Comparison of ENCODE assay signal across 12 mouse cellular contexts in genomic region chr11:6371376-6372155, GRCm38 (mm10).
"Had no signal": no experiment of that assay in that cellular context is flagged by ENCODE, and none has a peak within 500 bp of the region (broad histone marks: within the 10 kb centered on the region; RNA-seq: fewer than 3 reads in every experiment).

No protein-coding gene starts in this region.

- H3K4me1 ChIP-seq: limb, embryonic 12.5 days; midbrain, embryonic 12.5 days; neural tube, embryonic 15.5 days had no signal

- H3K27me3 ChIP-seq: limb, embryonic 12.5 days; liver, embryonic 13.5 days; midbrain, embryonic 12.5 days; neural tube, embryonic 15.5 days had no signal

- H3K27ac ChIP-seq: layer of hippocampus, adult 2 months; limb, embryonic 12.5 days; liver, embryonic 13.5 days; midbrain, embryonic 12.5 days; neural tube, embryonic 15.5 days had no signal

- H3K36me3 ChIP-seq: limb, embryonic 12.5 days; liver, embryonic 13.5 days; midbrain, embryonic 12.5 days; neural tube, embryonic 15.5 days had no signal

- DNase-seq: kidney, postnatal 10 days; kidney, postnatal 4 days; liver; liver, embryonic 13.5 days; liver, postnatal 0 days; right cerebral cortex, postnatal 4 days; spleen, adult 18-20 months; thymus, postnatal 36 days had no signal

- H3K9me3 ChIP-seq: limb, embryonic 12.5 days; liver, embryonic 13.5 days; midbrain, embryonic 12.5 days; neural tube, embryonic 15.5 days had no signal

- H3K4me3 ChIP-seq: layer of hippocampus, adult 2 months; limb, embryonic 12.5 days; liver, embryonic 13.5 days; midbrain, embryonic 12.5 days; neural tube, embryonic 15.5 days had no signal
